Mouse (Mus musculus) MN1 (cell line): ENCODE measurements at regions not wholly inside any gene's neighbourhood (a gene's known extent, or its start where the extent isn't known, plus 50 kb on each side); places are given as distances from the start of the nearest gene placed in this dataset.
"Not testable (repeated sequence)": the region's sequence is repeated elsewhere in the genome, so short reads cannot be mapped to it uniquely, and the experiment has no call there.

Source experiments
- DNase-seq: peaks from one replicate; pipeline ENCODE4 v3.0.0-alpha.2; 2016; ENCODE audit warnings: low spot score

GRCm38 (mm10) chr4:8462414-8462813 lies 223.6 kb upstream of the Car8 start:
- DNase-seq: not testable (repeated sequence)

GRCm38 (mm10) chr4:8454346-8454745 lies 215.5 kb upstream of the Car8 start:
- no peak for DNase-seq

GRCm38 (mm10) chr4:8432393-8432792 lies 193.6 kb upstream of the Car8 start:
- peak; percentile 23 for DNase-seq

- no peak for DNase-seq
These were observed 192.1 kb upstream of the Car8 start for GRCm38 (mm10) chr4:8431032-8431332.

GRCm38 (mm10) chr4:8430269-8431031 lies 191.6 kb upstream of the Car8 start:
- DNase-seq: no peak

- no peak for DNase-seq
These were observed 190.9 kb upstream of the Car8 start for GRCm38 (mm10) chr4:8429771-8430170.

- DNase-seq: no peak
These were observed 190.0 kb upstream of the Car8 start for GRCm38 (mm10) chr4:8428629-8429523.

GRCm38 (mm10) chr4:8427812-8428211 lies 189.0 kb upstream of the Car8 start:
- DNase-seq: no peak

- no peak for DNase-seq
These were observed 184.7 kb upstream of the Car8 start for GRCm38 (mm10) chr4:8423392-8424045.

GRCm38 (mm10) chr4:8421285-8421684 lies 182.4 kb upstream of the Car8 start:
- no peak for DNase-seq

- no peak for DNase-seq
These were observed 179.7 kb upstream of the Car8 start for GRCm38 (mm10) chr4:8418374-8419031.

GRCm38 (mm10) chr4:8417821-8418220 lies 179.0 kb upstream of the Car8 start:
- peak; percentile 12 for DNase-seq

- no peak for DNase-seq
These were observed 174.5 kb upstream of the Car8 start for GRCm38 (mm10) chr4:8413307-8413706.

GRCm38 (mm10) chr4:8400069-8400468 lies 161.2 kb upstream of the Car8 start:
- no peak for DNase-seq

GRCm38 (mm10) chr4:8399430-8399829 lies 160.6 kb upstream of the Car8 start:
- no peak for DNase-seq

GRCm38 (mm10) chr4:8398969-8399368 lies 160.1 kb upstream of the Car8 start:
- DNase-seq: no peak

GRCm38 (mm10) chr4:8383162-8383561 lies 144.3 kb upstream of the Car8 start:
- no peak for DNase-seq

GRCm38 (mm10) chr4:8382125-8382417 lies 143.2 kb upstream of the Car8 start:
- no peak for DNase-seq

GRCm38 (mm10) chr4:8381408-8382124 lies 142.7 kb upstream of the Car8 start:
- no peak for DNase-seq

GRCm38 (mm10) chr4:8380711-8381338 lies 142.0 kb upstream of the Car8 start:
- DNase-seq: peak; percentile 68

- no peak for DNase-seq
These were observed 136.1 kb upstream of the Car8 start for GRCm38 (mm10) chr4:8374737-8375489.
